Mouse (Mus musculus) midbrain, embryonic 13.5 days (tissue): Measurements from ENCODE around the gene Ppp3cb. TPM values are rescaled to one million over a fixed set of nuclear protein-coding genes. Genes with fewer than 3 reads are reported as not detected.
"Not testable (repeated sequence)": the region's sequence is repeated elsewhere in the genome, so short reads cannot be mapped to it uniquely, and the experiment has no call there.

ENCODE experiments used
- ATAC-seq: fragments of 200-750 bp; cut with Nextera tagmentation; 2 replicates; pipeline ENCODE4 v1.8.0; 2017; ENCODE audit warnings: mild to moderate bottlenecking, moderate TSS enrichment, moderate library complexity
- H3K27ac ChIP-seq: fragments of 300-500 bp; sonication (generic); 2 replicates; pipeline ENCODE4 v1.5.1; 2015; ENCODE audit warnings: inconsistent platforms, mild to moderate bottlenecking, moderate library complexity
- H3K27me3 ChIP-seq: fragments of 300-500 bp; sonication (generic); 2 replicates; pipeline ENCODE4 v1.6.1; 2015; ENCODE audit warnings: mild to moderate bottlenecking, inconsistent platforms
- H3K36me3 ChIP-seq: fragments of 300-500 bp; sonication (generic); 2 replicates; pipeline ENCODE4 v1.6.1; 2015; ENCODE audit warnings: mild to moderate bottlenecking, inconsistent platforms
- H3K4me1 ChIP-seq: fragments of 300-500 bp; sonication (generic); replicated peaks from 2 replicates; pipeline ENCODE4 v1.6.1; 2015; ENCODE audit warnings: inconsistent platforms
- H3K4me2 ChIP-seq: fragments of 300-500 bp; sonication (generic); replicated peaks from 2 replicates; pipeline ENCODE4 v1.6.1; 2015; ENCODE audit warnings: moderate library complexity, mild to moderate bottlenecking, inconsistent platforms
- H3K4me3 ChIP-seq: fragments of 300-500 bp; sonication (generic); replicated peaks from 2 replicates; pipeline ENCODE4 v1.5.1; 2015; ENCODE audit warnings: mild to moderate bottlenecking, inconsistent platforms
- H3K9ac ChIP-seq: fragments of 300-500 bp; sonication (generic); replicated peaks from 2 replicates; pipeline ENCODE4 v1.6.1; 2015; ENCODE audit warnings: mild to moderate bottlenecking, inconsistent platforms
- H3K9me3 ChIP-seq: fragments of 300-500 bp; sonication (generic); 2 replicates; pipeline ENCODE4 v1.6.1; 2016; ENCODE audit warnings: mild to moderate bottlenecking, inconsistent platforms
- WGBS: fragments of 180-500 bp; shearing (Covaris S2); methylation state at CpG from one replicate; pipeline ENCODE4 v1.1.7; 2015; 5-methylcytosine and 5-hydroxymethylcytosine counted together
- polyA plus RNA-seq: library from polyadenylated mRNA; unstranded; fragments of >200 nt; fragmentation: Nextera tagmentation; extraction: Ambion mirVana; gene quantifications from 2 replicates; pipeline ENCODE4 v1.2.1, GENCODE M21; 2015

The Ppp3cb gene
- polyA plus RNA-seq: 80.9 and 83.4 TPM in 2 replicates

DNA sequence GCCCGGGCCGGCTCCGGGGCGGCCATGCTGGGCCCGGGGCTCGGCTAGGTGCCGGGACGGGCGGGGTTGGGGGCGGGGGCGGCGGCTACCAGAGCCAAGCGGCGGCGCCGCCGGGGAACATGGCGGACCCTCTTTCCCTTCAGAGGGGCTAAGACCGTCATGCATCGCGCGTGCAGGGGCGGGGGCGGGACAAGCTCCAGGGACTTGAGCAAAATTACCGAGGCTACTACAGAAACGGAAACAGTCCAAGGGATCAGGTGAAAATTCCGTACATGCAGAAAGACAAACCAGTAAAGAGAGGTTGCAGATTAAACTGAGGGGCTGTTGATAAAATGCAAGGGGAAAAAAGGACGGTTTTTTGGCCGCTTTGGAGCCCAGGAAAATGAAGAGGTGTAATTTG lies at the start of gene Ppp3cb:
Ppp3cb (minus strand) TSS at position 159 of the 400 bp plus-strand sequence.
- Histone ChIP-seq H3K4me1 (peaks cover 29% of the 10 kb centered on the region), H3K27ac (peak within 1 kb of the TSS; percentile 97)

GRCm38 (mm10) chr14:20595781-20596180 lies 49.4 kb upstream of the Ppp3cb start:
- Histone ChIP-seq H3K4me2 (no peak overlapping the region), H3K4me1 (peaks cover 11% of the 10 kb centered on the region), H3K4me3 (no peak overlapping the region), H3K27me3 (no peaks in the 10 kb centered on the region), H3K9me3 (no peaks in the 10 kb centered on the region), H3K27ac (no peak overlapping the region), H3K9ac (no peak overlapping the region), H3K36me3 (no peaks in the 10 kb centered on the region)
- WGBS: 35% methylated on average over 3 of the region's 3 CpGs
- no peak for ATAC-seq

More for the DNA sequence above, at the start of gene Ppp3cb:
- WGBS: under 1% methylated on average over 24 of the region's 29 CpGs
- peak within 1 kb of the TSS; percentile 72 for H3K4me2 ChIP-seq
- H3K9ac ChIP-seq: peak within 1 kb of the TSS; percentile 98
- peak within 1 kb of the TSS; percentile 92 for H3K4me3 ChIP-seq
- peak; percentile 96 for ATAC-seq
- no peaks in the 10 kb centered on the region for H3K27me3 ChIP-seq
- H3K36me3 ChIP-seq: peaks cover 32% of the 10 kb centered on the region
- no peaks in the 10 kb centered on the region for H3K9me3 ChIP-seq

GRCm38 (mm10) chr14:20587458-20587857 lies 41.1 kb upstream of the Ppp3cb start:
- Histone ChIP-seq H3K27ac (no peak overlapping the region), H3K36me3 (peaks cover 33% of the 10 kb centered on the region), H3K9ac (no peak overlapping the region), H3K4me3 (no peak overlapping the region), H3K4me2 (no peak overlapping the region), H3K9me3 (no peaks in the 10 kb centered on the region), H3K27me3 (no peaks in the 10 kb centered on the region), H3K4me1 (no peaks in the 10 kb centered on the region)
- 92% methylated on average over 5 of the region's 5 CpGs for WGBS
- ATAC-seq: no peak

DNA sequence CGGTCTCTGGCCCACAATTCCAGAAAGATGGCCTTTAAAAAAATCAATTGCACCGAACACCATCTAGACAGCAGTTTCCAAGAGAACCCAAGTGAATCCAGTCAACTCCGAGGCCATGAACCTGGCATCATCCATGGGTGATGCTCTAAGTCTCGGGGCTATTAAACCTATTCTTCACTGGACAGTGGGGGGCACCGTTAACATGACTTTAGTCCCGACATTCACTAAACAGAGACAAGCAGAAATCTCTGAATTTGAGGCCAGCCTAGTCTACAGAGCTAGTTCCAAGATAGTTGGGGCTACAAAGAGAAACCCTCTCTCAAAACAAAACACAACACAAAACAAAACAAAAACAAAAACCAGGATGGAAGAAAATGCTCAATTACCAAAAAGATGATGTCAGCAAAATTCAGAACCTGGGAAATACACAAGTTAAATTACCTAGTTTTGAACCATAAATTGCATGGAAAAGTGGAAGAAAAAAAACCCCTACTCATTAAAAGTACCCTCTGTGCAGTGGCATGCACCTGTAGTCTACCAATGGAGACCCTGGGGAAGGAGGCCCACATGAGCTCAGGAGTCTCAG lies 32.5 kb upstream of the Ppp3cb start:
- Histone ChIP-seq H3K36me3 (peaks cover 31% of the 10 kb centered on the region), H3K27ac (no peak overlapping the region), H3K9me3 (no peaks in the 10 kb centered on the region), H3K4me1 (no peaks in the 10 kb centered on the region), H3K4me2 (no peak overlapping the region), H3K9ac (no peak overlapping the region), H3K4me3 (no peak overlapping the region), H3K27me3 (no peaks in the 10 kb centered on the region)
- 77% methylated on average over 6 of the region's 6 CpGs for WGBS
- ATAC-seq: no peak

GRCm38 (mm10) chr14:20576179-20576578 lies 29.8 kb upstream of the Ppp3cb start:
- Histone ChIP-seq H3K4me3 (no peak overlapping the region), H3K4me2 (no peak overlapping the region), H3K27ac (no peak overlapping the region), H3K9ac (no peak overlapping the region), H3K27me3 (no peaks in the 10 kb centered on the region), H3K4me1 (no peaks in the 10 kb centered on the region), H3K36me3 (peaks cover 27% of the 10 kb centered on the region), H3K9me3 (no peaks in the 10 kb centered on the region)
- ATAC-seq: peak; percentile 37; the same call in 1 of the 2 replicates
- 52% methylated on average over 7 of the region's 7 CpGs for WGBS

DNA sequence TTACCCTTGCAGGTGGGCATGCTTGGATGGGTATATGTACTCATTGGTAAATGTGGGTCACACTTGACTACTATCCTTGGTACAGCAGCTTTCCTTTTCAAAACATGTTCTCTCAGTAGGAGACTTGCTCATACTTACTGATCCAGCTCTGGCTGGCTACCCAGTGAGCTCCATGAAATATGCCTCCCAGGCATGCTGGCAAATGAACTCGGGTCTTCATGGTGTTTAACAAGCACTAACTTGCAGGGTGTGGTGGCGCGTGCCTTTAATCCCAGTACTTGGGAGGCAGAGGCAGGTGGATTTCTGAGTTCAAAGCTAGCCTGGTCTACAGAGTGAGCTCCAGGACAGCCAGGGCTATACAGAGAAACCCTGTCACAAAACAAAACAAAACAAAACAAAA lies 26.8 kb upstream of the Ppp3cb start:
- not testable (repeated sequence) for H3K4me3 ChIP-seq, H3K27me3 ChIP-seq, ATAC-seq, H3K9ac ChIP-seq, H3K4me2 ChIP-seq, H3K27ac ChIP-seq, H3K4me1 ChIP-seq, H3K9me3 ChIP-seq
- peaks cover 41% of the 10 kb centered on the region for H3K36me3 ChIP-seq
- WGBS: 96% methylated on average over 3 of the region's 3 CpGs

DNA sequence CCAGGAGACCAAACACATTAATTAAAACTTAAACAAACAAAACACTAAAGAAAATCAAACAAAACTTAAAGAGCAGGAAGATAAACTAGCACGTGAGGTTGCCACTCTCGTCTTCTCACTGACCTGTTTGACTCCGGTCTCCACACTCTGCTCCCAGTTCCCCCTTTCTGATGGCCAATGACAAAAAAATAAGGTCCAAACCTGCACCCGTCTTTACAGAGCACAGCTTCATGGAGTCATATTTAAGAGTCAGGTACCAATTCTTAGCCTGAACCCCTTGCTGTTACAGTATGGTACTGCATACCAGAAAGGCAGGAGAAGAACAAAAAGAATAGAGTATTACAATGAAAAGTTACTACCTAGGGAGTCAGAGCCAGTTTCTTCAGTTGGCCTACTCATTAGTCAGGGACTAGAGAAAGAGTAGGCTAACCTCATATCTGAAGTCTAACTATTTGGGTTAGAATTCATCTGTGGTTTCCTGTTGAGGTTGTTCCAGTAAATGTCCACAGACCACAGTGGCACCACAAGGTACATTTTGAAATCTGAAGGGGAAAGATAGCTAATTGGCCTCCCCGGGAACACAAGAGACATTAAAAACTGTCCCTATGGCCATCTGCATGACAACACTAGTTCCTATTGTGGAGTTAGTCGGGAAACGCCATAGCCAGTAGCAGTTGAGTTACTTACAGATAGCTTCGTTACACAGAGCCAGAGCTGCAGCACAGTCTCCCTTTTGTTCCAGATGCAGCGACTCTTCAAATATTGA lies 19.1 kb upstream of the Ppp3cb start:
- H3K9me3 ChIP-seq: no peaks in the 10 kb centered on the region
- H3K27ac ChIP-seq: no peak overlapping the region
- no peaks in the 10 kb centered on the region for H3K4me1 ChIP-seq
- H3K27me3 ChIP-seq: no peaks in the 10 kb centered on the region
- ATAC-seq: no peak
- H3K9ac ChIP-seq: no peak overlapping the region
- peaks cover 64% of the 10 kb centered on the region for H3K36me3 ChIP-seq
- WGBS: 83% methylated on average over 9 of the region's 9 CpGs
- no peak overlapping the region for H3K4me3 ChIP-seq
- no peak overlapping the region for H3K4me2 ChIP-seq

DNA sequence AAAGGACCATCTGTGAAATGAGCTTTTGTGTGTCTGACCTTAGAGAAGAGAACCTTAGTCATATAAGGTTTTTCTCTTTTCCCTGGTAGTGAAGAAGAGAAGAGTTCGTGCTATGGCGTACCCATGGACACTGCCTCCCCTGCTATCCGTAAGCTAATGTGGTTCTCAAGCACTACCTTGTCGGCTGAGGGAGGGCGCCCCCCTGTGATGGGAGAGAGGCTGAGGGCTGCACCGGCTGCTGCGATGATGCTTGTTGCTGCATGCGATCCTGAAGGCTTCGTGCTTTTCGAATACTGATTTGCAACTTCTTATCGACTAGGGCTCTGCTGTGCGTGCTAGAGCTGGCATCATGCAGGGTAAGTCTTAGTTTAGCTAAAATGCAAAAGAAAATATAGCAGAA lies 18.3 kb upstream of the Ppp3cb start:
- H3K4me2 ChIP-seq: no peak overlapping the region
- no peaks in the 10 kb centered on the region for H3K27me3 ChIP-seq
- H3K9me3 ChIP-seq: no peaks in the 10 kb centered on the region
- no peak overlapping the region for H3K4me3 ChIP-seq
- no peaks in the 10 kb centered on the region for H3K4me1 ChIP-seq
- no peak overlapping the region for H3K27ac ChIP-seq
- no peak overlapping the region for H3K9ac ChIP-seq
- peaks cover 61% of the 10 kb centered on the region for H3K36me3 ChIP-seq
- no peak for ATAC-seq
- WGBS: 75% methylated on average over 12 of the region's 12 CpGs

- H3K4me3 ChIP-seq: no peak overlapping the region
- no peak overlapping the region for H3K9ac ChIP-seq
- WGBS: 94% methylated on average over 5 of the region's 5 CpGs
- H3K4me1 ChIP-seq: no peaks in the 10 kb centered on the region
- no peak overlapping the region for H3K4me2 ChIP-seq
- no peaks in the 10 kb centered on the region for H3K27me3 ChIP-seq
- no peak for ATAC-seq
- no peak overlapping the region for H3K27ac ChIP-seq
- no peaks in the 10 kb centered on the region for H3K9me3 ChIP-seq
- peaks cover 61% of the 10 kb centered on the region for H3K36me3 ChIP-seq
Measured at GRCm38 (mm10) chr14:20561897-20562296, 15.5 kb upstream of the Ppp3cb start.

- Histone ChIP-seq H3K9me3 (no peaks in the 10 kb centered on the region), H3K9ac (no peak overlapping the region), H3K27ac (no peak overlapping the region), H3K4me1 (peaks cover 8% of the 10 kb centered on the region), H3K27me3 (no peaks in the 10 kb centered on the region), H3K4me3 (no peak overlapping the region), H3K36me3 (peaks cover 53% of the 10 kb centered on the region), H3K4me2 (no peak overlapping the region)
- 89% methylated on average over 2 of the region's 2 CpGs for WGBS
- ATAC-seq: no peak
Measured at GRCm38 (mm10) chr14:20550136-20550535, 3.8 kb upstream of the Ppp3cb start.

DNA sequence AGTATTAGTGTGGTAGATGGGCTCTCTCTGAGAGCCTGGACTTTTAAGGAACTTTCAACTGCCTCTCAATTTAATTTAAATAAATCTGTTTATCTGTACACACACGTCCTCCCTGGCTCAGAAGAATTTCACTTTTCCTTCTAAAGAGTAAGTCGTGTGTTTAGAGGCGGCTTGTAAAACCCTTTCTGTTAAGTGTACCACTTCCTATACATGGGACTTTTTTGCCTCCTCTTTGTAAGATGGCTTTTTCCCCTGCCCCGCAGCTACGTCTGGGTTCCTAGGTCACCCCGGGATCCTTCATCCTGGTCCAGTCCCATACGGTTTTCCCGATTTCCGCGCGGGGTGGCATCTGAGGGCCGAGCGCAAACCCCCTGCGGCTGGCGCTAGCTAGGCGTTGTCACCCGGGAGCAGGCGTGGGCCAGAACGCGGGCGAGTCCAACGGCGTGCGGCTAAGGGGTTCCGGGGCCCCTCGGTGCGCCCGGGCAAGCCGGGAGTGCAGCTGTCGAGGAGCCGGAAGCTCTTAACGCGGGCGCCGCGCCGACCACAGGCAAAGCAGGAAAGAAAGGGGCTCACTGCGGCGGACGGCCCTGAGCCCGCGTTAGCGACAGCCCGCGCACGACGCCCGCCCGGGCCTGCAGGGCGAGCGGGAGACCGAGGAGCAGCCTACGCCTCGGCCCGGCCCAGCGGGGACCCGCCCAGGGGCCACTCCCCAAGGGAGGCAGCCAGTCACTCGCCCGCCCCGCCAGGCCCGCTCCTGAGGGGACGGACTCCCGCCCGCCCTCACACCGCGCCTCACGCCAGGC lies 643 bp downstream of the Ppp3cb start:
- peak overlapping the region; percentile 92 for H3K4me3 ChIP-seq
- H3K27ac ChIP-seq: peak overlapping the region; percentile 97
- H3K4me2 ChIP-seq: peak overlapping the region; percentile 72
- ATAC-seq: peak; percentile 97
- no peaks in the 10 kb centered on the region for H3K9me3 ChIP-seq
- peaks cover 29% of the 10 kb centered on the region for H3K4me1 ChIP-seq
- H3K9ac ChIP-seq: peak overlapping the region; percentile 98
- H3K27me3 ChIP-seq: no peaks in the 10 kb centered on the region
- peaks cover 27% of the 10 kb centered on the region for H3K36me3 ChIP-seq
- under 1% methylated on average over 52 of the region's 67 CpGs for WGBS
